Mouse (Mus musculus): ENCODE results near the gene Plekha6. TPM values are rescaled to one million over a fixed set of nuclear protein-coding genes. Genes with fewer than 3 reads are reported as not detected.

Gene Plekha6
- polyA plus RNA-seq, 2 experiments = 0.81 to 2.1 TPM

- Histone ChIP-seq H3K4me2 (ENCODE audit: low read depth) (no peak overlapping the region), H3K36me3 (replicated peaks; ENCODE audit: control insufficient read depth, insufficient read depth, low read depth) (no peaks in the 10 kb centered on the region), H3K4me3 (ENCODE audit: insufficient read depth in 1 of 2, low read depth in 2 of 2, low read length in 2 of 2) (no peak overlapping the region), H3K27ac (no peak overlapping the region), H3K9me3 (ENCODE audit: control insufficient read depth, low read length) (no peaks in the 10 kb centered on the region), H3K9ac (replicated peaks) (no peak overlapping the region), H3K27me3 (ENCODE audit: control insufficient read depth, insufficient read depth, low read length) (no peaks in the 10 kb centered on the region; the same call in 1 of the 2 replicates), H3K4me1 (replicated peaks; ENCODE audit: control insufficient read depth in 2 of 2, insufficient read depth in 2 of 2, low read length in 1 of 2) (peaks cover 0 to 19% of the 10 kb centered on the region in 2 experiments; a peak in 3 of 4 replicates)
- no peak for TF ChIP-seq CTCF (IDR thresholded peaks at IDR 0.05; ENCODE audit: low read depth)
- no peak for TF ChIP-seq EP300 (IDR thresholded peaks at IDR 0.05; ENCODE audit: low read depth)
- DNase-seq (ENCODE audit: low read depth in 3 of 3, low spot score in 3 of 3) = no peak
- no peak for ATAC-seq (ENCODE audit: insufficient read depth)
- WGBS (ENCODE audit: insufficient replicate concordance) = 44% methylated on average over 5 of the region's 5 CpGs
Observed at GRCm38 (mm10) chr1:133255776-133256175, 91.8 kb downstream of the Plekha6 start.

DNA sequence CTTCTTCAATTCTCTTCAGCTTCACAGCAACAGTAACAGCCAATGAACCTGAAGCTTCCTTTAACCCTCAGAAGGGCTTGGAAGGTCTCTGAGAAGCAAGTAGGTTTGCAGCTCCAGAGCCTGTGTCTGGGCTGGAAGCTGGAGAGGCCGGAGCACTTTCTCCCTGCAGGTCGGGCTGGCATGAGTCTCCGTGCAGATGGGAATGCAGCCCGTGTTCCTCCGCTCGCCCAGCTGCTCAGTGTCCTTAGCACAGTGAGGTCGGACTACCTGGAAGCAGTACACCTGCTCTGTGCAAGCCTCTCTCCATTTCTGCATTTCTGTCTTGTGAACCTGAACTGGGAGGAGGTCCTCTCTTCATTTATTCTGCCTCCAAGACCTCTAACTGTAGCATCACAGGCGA, 92.3 kb downstream of the Plekha6 start:
- H3K9me3 ChIP-seq (ENCODE audit: control insufficient read depth, low read length) = no peaks in the 10 kb centered on the region
- peaks cover 0 to 19% of the 10 kb centered on the region in 2 experiments; a peak in 3 of 4 replicates for H3K4me1 ChIP-seq (replicated peaks; ENCODE audit: control insufficient read depth in 2 of 2, insufficient read depth in 2 of 2, low read length in 1 of 2)
- no peak overlapping the region for H3K27ac ChIP-seq
- DNase-seq (ENCODE audit: low read depth in 3 of 3, low spot score in 3 of 3) = no peak
- WGBS (ENCODE audit: insufficient replicate concordance) = 56% methylated on average over 8 of the region's 8 CpGs
- H3K4me3 ChIP-seq (ENCODE audit: insufficient read depth in 1 of 2, low read depth in 2 of 2, low read length in 2 of 2) = no peak overlapping the region
- no peak overlapping the region for H3K4me2 ChIP-seq (ENCODE audit: low read depth)
- H3K9ac ChIP-seq (replicated peaks) = no peak overlapping the region
- H3K27me3 ChIP-seq (ENCODE audit: control insufficient read depth, insufficient read depth, low read length) = no peaks in the 10 kb centered on the region; the same call in 1 of the 2 replicates
- ATAC-seq (ENCODE audit: insufficient read depth) = no peak
- no peaks in the 10 kb centered on the region for H3K36me3 ChIP-seq (replicated peaks; ENCODE audit: control insufficient read depth, insufficient read depth, low read depth)
- no peak for TF ChIP-seq EP300 (IDR thresholded peaks at IDR 0.05; ENCODE audit: low read depth)
- TF ChIP-seq CTCF (IDR thresholded peaks at IDR 0.05; ENCODE audit: low read depth) = no peak

- Histone ChIP-seq H3K4me3 (ENCODE audit: insufficient read depth in 1 of 2, low read depth in 2 of 2, low read length in 2 of 2) (no peak overlapping the region), H3K27me3 (ENCODE audit: control insufficient read depth, insufficient read depth, low read length) (no peaks in the 10 kb centered on the region; the same call in 1 of the 2 replicates), H3K27ac (no peak overlapping the region), H3K9ac (replicated peaks) (no peak overlapping the region), H3K36me3 (replicated peaks; ENCODE audit: control insufficient read depth, insufficient read depth, low read depth) (no peaks in the 10 kb centered on the region), H3K9me3 (ENCODE audit: control insufficient read depth, low read length) (no peaks in the 10 kb centered on the region), H3K4me2 (ENCODE audit: low read depth) (no peak overlapping the region), H3K4me1 (replicated peaks; ENCODE audit: control insufficient read depth in 2 of 2, insufficient read depth in 2 of 2, low read length in 1 of 2) (peaks cover 0 to 8% of the 10 kb centered on the region in 2 experiments; a peak in 3 of 4 replicates)
- ATAC-seq (ENCODE audit: insufficient read depth) (no peak), DNase-seq (ENCODE audit: low read depth in 3 of 3, low spot score in 3 of 3) (no peak)
- WGBS (ENCODE audit: insufficient replicate concordance) = 48% methylated on average over 6 of the region's 6 CpGs
- TF ChIP-seq CTCF (IDR thresholded peaks at IDR 0.05; ENCODE audit: low read depth) (no peak), EP300 (IDR thresholded peaks at IDR 0.05; ENCODE audit: low read depth) (no peak)
Observed at GRCm38 (mm10) chr1:133258694-133259093, 94.7 kb downstream of the Plekha6 start.

- TF ChIP-seq EP300 (IDR thresholded peaks at IDR 0.05; ENCODE audit: low read depth) (no peak), CTCF (IDR thresholded peaks at IDR 0.05; ENCODE audit: low read depth) (no peak)
- ATAC-seq (ENCODE audit: insufficient read depth) (no peak), DNase-seq (ENCODE audit: low read depth in 3 of 3, low spot score in 3 of 3) (no peak)
- Histone ChIP-seq H3K27ac (no peak overlapping the region), H3K9ac (replicated peaks) (no peak overlapping the region), H3K4me3 (ENCODE audit: insufficient read depth in 1 of 2, low read depth in 2 of 2, low read length in 2 of 2) (no peak overlapping the region), H3K36me3 (replicated peaks; ENCODE audit: control insufficient read depth, insufficient read depth, low read depth) (no peaks in the 10 kb centered on the region), H3K4me2 (ENCODE audit: low read depth) (no peak overlapping the region), H3K27me3 (ENCODE audit: control insufficient read depth, insufficient read depth, low read length) (no peaks in the 10 kb centered on the region; the same call in 1 of the 2 replicates), H3K4me1 (replicated peaks; ENCODE audit: control insufficient read depth in 2 of 2, insufficient read depth in 2 of 2, low read length in 1 of 2) (peaks cover 4 to 9% of the 10 kb centered on the region in 2 experiments), H3K9me3 (ENCODE audit: control insufficient read depth, low read length) (no peaks in the 10 kb centered on the region)
- 75% methylated on average over 6 of the region's 6 CpGs for WGBS (ENCODE audit: insufficient replicate concordance)
Observed at GRCm38 (mm10) chr1:133262628-133263027, 98.6 kb downstream of the Plekha6 start.

DNA sequence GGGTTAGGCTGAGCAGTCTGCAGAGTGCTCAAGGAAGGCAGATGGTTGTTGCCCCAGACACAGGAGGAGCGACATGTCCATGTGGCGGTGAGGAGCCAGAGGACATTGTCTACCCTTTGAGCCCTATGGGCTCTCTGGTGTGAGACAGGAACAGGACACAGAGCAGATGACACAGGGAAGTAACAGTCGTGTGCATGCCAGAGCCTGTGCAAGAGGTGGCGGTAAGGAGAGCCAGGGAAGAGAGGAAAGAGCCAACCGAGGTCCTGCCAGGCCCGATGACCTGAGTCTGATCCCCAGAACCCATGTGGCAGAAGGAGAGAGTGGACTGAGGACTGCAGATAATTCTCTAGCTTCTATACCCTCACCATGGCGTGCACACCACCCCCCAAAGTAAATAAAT, 99.1 kb downstream of the Plekha6 start:
- WGBS (ENCODE audit: insufficient replicate concordance) = 65% methylated on average over 7 of the region's 7 CpGs
- no peak overlapping the region for H3K4me2 ChIP-seq (ENCODE audit: low read depth)
- H3K4me1 ChIP-seq (replicated peaks; ENCODE audit: control insufficient read depth in 2 of 2, insufficient read depth in 2 of 2, low read length in 1 of 2) = peaks cover 6 to 13% of the 10 kb centered on the region in 2 experiments
- H3K27ac ChIP-seq = no peak overlapping the region
- DNase-seq (ENCODE audit: low read depth in 3 of 3, low spot score in 3 of 3) = no peak
- H3K9ac ChIP-seq (replicated peaks) = no peak overlapping the region
- H3K27me3 ChIP-seq (ENCODE audit: control insufficient read depth, insufficient read depth, low read length) = no peaks in the 10 kb centered on the region; the same call in 1 of the 2 replicates
- TF ChIP-seq CTCF (IDR thresholded peaks at IDR 0.05; ENCODE audit: low read depth) (no peak), EP300 (IDR thresholded peaks at IDR 0.05; ENCODE audit: low read depth) (no peak)
- ATAC-seq (ENCODE audit: insufficient read depth) = no peak
- H3K9me3 ChIP-seq (ENCODE audit: control insufficient read depth, low read length) = no peaks in the 10 kb centered on the region
- H3K36me3 ChIP-seq (replicated peaks; ENCODE audit: control insufficient read depth, insufficient read depth, low read depth) = no peaks in the 10 kb centered on the region
- H3K4me3 ChIP-seq (ENCODE audit: insufficient read depth in 1 of 2, low read depth in 2 of 2, low read length in 2 of 2) = no peak overlapping the region
